Mouse (Mus musculus): ENCODE data around the gene Mfap4.

DNA sequence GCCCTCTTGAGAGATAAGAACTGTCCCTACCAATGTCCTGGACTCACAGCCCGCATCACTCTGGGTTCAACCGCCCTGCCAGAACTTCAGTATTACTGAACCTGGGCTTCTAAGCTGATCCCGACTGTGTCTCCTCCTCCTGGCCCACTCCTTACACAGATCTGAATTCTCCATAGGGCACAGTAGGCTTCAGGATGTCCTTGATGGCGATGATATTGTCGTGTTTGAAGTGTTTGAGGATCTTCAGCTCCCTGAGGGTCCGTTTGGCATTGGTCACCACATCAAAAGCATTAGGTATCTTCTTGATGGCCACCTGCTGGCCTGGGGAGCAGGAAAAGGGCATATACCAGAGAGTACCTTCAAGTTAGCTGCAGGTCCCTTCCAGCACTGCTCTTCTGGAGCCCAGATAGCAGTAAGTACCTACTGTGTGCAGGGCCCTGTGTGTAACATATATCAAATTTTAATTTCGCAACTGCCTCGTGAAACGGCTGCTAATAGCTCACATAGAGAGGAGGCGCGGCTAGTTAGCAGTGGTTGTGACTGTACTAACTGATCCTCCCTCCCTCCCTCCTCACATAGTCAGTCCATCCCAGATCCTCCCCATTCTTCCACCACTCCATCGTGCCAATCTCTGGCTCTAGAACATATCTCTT lies 7.6 kb downstream of the Mfap4 start:
- TF ChIP-seq POLR2A (IDR thresholded peaks at IDR 0.05; ENCODE audit: low read depth, low read length) (no peak), CTCF (conservative IDR thresholded peaks at IDR 0.05; ENCODE audit: insufficient read depth, insufficient read length, low read depth, low read length) (no peak)

Data from kidney, adult 2 months (tissue).